Mouse (Mus musculus): Measurements from ENCODE around the gene Adarb2.

DNA sequence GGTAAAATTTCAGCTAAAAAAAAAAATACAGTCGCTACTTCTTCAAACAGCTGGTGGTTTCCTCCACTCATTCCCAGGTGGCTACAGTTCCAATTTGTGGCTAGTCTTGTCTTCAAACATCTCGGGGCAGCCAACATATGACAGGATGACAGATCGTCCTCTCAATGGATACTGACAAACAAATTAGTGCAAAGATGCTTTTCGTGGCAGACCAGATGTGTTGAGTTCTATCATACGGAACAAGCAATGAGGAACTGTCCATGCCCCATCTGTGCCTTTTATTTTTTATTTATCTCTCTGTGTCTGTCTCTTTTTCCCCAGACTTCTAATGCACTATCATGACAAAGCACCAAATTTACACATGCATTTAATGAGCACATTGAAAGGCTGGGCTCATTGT, 316.5 kb downstream of the Adarb2 start:
- TF ChIP-seq POLR2A (IDR thresholded peaks at IDR 0.05; ENCODE audit: borderline replicate concordance, control insufficient read depth, low read depth, low read length): no peak
- no peak for TF ChIP-seq CTCF (IDR thresholded peaks at IDR 0.05; ENCODE audit: control insufficient read depth, insufficient read depth, low read length)
